Mouse (Mus musculus): ENCODE measurements around the gene Ep400. TPM values are rescaled to one million over a fixed set of nuclear protein-coding genes. Genes with fewer than 3 reads are reported as not detected.
"Not testable (repeated sequence)": the region's sequence is repeated elsewhere in the genome, so short reads cannot be mapped to it uniquely, and the experiment has no call there.

Ep400 gene
- total RNA-seq, 2 experiments from 2014 or later: 20.2 to 22.9 TPM

GRCm38 (mm10) chr5:110776141-110776540, 5.6 kb upstream of the Ep400 start:
- DNase-seq: no peak
- no peak for TF ChIP-seq CTCF (IDR thresholded peaks at IDR 0.05)
- Histone ChIP-seq H3K27ac (no peak overlapping the region), H3K4me3 (no peak overlapping the region)
- intact Hi-C loops (cut with DNase I): no loop called here

- no peak overlapping the region for H3K27ac ChIP-seq
Observed at GRCm38 (mm10) chr5:110774511-110774910, 4.0 kb upstream of the Ep400 start.

GRCm38 (mm10) chr5:110772945-110773344, 2.4 kb upstream of the Ep400 start:
- intact Hi-C loops (cut with DNase I): loop anchor here (5.0 kb wide), 1 partner anchor 34 kb away; no protein-coding TSS in a partner anchor
- DNase-seq: not testable (repeated sequence)

More at GRCm38 (mm10) chr5:110774511-110774910, 4.0 kb upstream of the Ep400 start:
- intact Hi-C loops (cut with DNase I): loop anchor here (5.0 kb wide), 1 partner anchor 33 kb away; no protein-coding TSS in a partner anchor
- H3K4me3 ChIP-seq: no peak overlapping the region
- DNase-seq: no peak
- TF ChIP-seq CTCF (IDR thresholded peaks at IDR 0.05): no peak

GRCm38 (mm10) chr5:110770031-110770445, 479 bp downstream of the Ep400 start:
- no peak for DNase-seq
- peak overlapping the region; percentile 94 for H3K27ac ChIP-seq
- intact Hi-C loops (cut with DNase I): loop anchor here (5.0 kb wide), 1 partner anchor 37 kb away; no protein-coding TSS in a partner anchor
- H3K4me3 ChIP-seq: peak overlapping the region; percentile 95
- no peak for TF ChIP-seq CTCF (IDR thresholded peaks at IDR 0.05)

More at GRCm38 (mm10) chr5:110772945-110773344, 2.4 kb upstream of the Ep400 start:
- H3K4me3 ChIP-seq, H3K27ac ChIP-seq: not testable (repeated sequence)

- TF ChIP-seq CTCF (IDR thresholded peaks at IDR 0.05): no peak
- peak overlapping the region; percentile 95 for H3K4me3 ChIP-seq
- DNase-seq: no peak
- H3K27ac ChIP-seq: peak overlapping the region; percentile 94
- intact Hi-C loops (cut with DNase I): no loop called here
Observed at GRCm38 (mm10) chr5:110769272-110769671, 1.2 kb downstream of the Ep400 start.

- Histone ChIP-seq H3K27ac (no peak overlapping the region), H3K4me3 (no peak overlapping the region)
- no peak for DNase-seq
- TF ChIP-seq CTCF (IDR thresholded peaks at IDR 0.05): no peak
- intact Hi-C loops (cut with DNase I): no loop called here
Observed at GRCm38 (mm10) chr5:110763890-110764289, 6.6 kb downstream of the Ep400 start.

- H3K4me3 ChIP-seq: no peak overlapping the region
- intact Hi-C loops (cut with DNase I): no loop called here
- TF ChIP-seq CTCF (IDR thresholded peaks at IDR 0.05): no peak
- H3K27ac ChIP-seq: no peak overlapping the region
- no peak for DNase-seq
Observed at GRCm38 (mm10) chr5:110745021-110745420, 25.5 kb downstream of the Ep400 start.

GRCm38 (mm10) chr5:110739496-110740275, 30.8 kb downstream of the Ep400 start:
- H3K27ac ChIP-seq: no peak overlapping the region
- DNase-seq: no peak
- TF ChIP-seq CTCF (IDR thresholded peaks at IDR 0.05): no peak
- no peak overlapping the region for H3K4me3 ChIP-seq
- intact Hi-C loops (cut with DNase I): no loop called here

- H3K27ac ChIP-seq: no peak overlapping the region
- H3K4me3 ChIP-seq: no peak overlapping the region
- no peak for TF ChIP-seq CTCF (IDR thresholded peaks at IDR 0.05)
- no peak for DNase-seq
- intact Hi-C loops (cut with DNase I): no loop called here
Observed at GRCm38 (mm10) chr5:110735606-110736005, 34.9 kb downstream of the Ep400 start.

- no peak overlapping the region for H3K4me3 ChIP-seq
- intact Hi-C loops (cut with DNase I): no loop called here
- no peak overlapping the region for H3K27ac ChIP-seq
- no peak for DNase-seq
- no peak for TF ChIP-seq CTCF (IDR thresholded peaks at IDR 0.05)
Observed at GRCm38 (mm10) chr5:110733231-110733823, 37.2 kb downstream of the Ep400 start.

GRCm38 (mm10) chr5:110731227-110731626, 39.3 kb downstream of the Ep400 start:
- no peak for DNase-seq
- Histone ChIP-seq H3K4me3 (no peak overlapping the region), H3K27ac (no peak overlapping the region)
- intact Hi-C loops (cut with DNase I): no loop called here
- TF ChIP-seq CTCF (IDR thresholded peaks at IDR 0.05): no peak

GRCm38 (mm10) chr5:110727850-110728249, 42.7 kb downstream of the Ep400 start:
- no peak for TF ChIP-seq CTCF (IDR thresholded peaks at IDR 0.05)
- intact Hi-C loops (cut with DNase I): no loop called here
- DNase-seq: no peak
- no peak overlapping the region for H3K4me3 ChIP-seq
- peak overlapping the region; percentile 70 for H3K27ac ChIP-seq

- no peak overlapping the region for H3K27ac ChIP-seq
- H3K4me3 ChIP-seq: no peak overlapping the region
- intact Hi-C loops (cut with DNase I): no loop called here
- DNase-seq: no peak
- TF ChIP-seq CTCF (IDR thresholded peaks at IDR 0.05): no peak
Observed at GRCm38 (mm10) chr5:110723543-110723942, 47.0 kb downstream of the Ep400 start.

GRCm38 (mm10) chr5:110721463-110721862, 49.1 kb downstream of the Ep400 start:
- intact Hi-C loops (cut with DNase I); H3K4me3 ChIP-seq; H3K27ac ChIP-seq; DNase-seq: not testable (repeated sequence)

Data from gastrocnemius, adult 2 months (tissue).